ENCODE assay signal across 8 mouse cellular contexts in genomic region chr10:25268476-25269351, GRCm38 (mm10). TPM values are rescaled to one million over a fixed set of nuclear protein-coding genes. Genes with fewer than 3 reads are reported as not detected.
DNase-seq lines count a peak whose midpoint lies in the region; ATAC-seq and TF ChIP-seq lines count a peak whose summit lies in the region.

No protein-coding gene starts in this region.

- WGBS in forebrain, embryonic 13.5 days, result 51% methylated on average over 18 of the region's 18 CpGs
- WGBS in intestine, embryonic 15.5 days, result 42% methylated on average over 18 of the region's 18 CpGs
- 39% methylated on average over 18 of the region's 18 CpGs for WGBS in stomach, embryonic 15.5 days

- H3K4me1 ChIP-seq in forebrain, embryonic 13.5 days, result no peaks in the 10 kb centered on the region
- H3K4me1 ChIP-seq in intestine, embryonic 15.5 days (replicated peaks), result no peaks in the 10 kb centered on the region
- 0 out of 2 replicates have a peak, but pooled peaks cover 4% of the 10 kb centered on the region for H3K4me1 ChIP-seq in stomach, embryonic 15.5 days

- intact Hi-C loops in left cerebral cortex, adult 2 months (cut with DNase I), result loop anchor here (1.0 to 10.0 kb wide), 3 partner anchors 220 to 1079 kb away; no protein-coding TSS in a partner anchor

- no peaks in the 10 kb centered on the region for H3K36me3 ChIP-seq in forebrain, embryonic 13.5 days (ENCODE audit: poor library complexity, severe bottlenecking)
- H3K36me3 ChIP-seq in intestine, embryonic 15.5 days, result no peaks in the 10 kb centered on the region
- H3K36me3 ChIP-seq in stomach, embryonic 15.5 days, result no peaks in the 10 kb centered on the region

- no peak overlapping the region for H3K4me3 ChIP-seq in left cerebral cortex, adult 2 months
- no peak overlapping the region for H3K4me3 ChIP-seq in forebrain, embryonic 13.5 days
- no peak overlapping the region for H3K4me3 ChIP-seq in intestine, embryonic 15.5 days (replicated peaks)
- H3K4me3 ChIP-seq in stomach, embryonic 15.5 days (replicated peaks), result no peak overlapping the region

- ATAC-seq in Patski, result peak; percentile 61
- ATAC-seq in forebrain, embryonic 13.5 days, result peak; percentile 82
- peak; percentile 83 for ATAC-seq in intestine, embryonic 15.5 days
- ATAC-seq in stomach, embryonic 15.5 days (ENCODE audit: insufficient read depth, low FRiP score, low read depth), result peak; percentile 33; the same call in 1 of the 2 replicates

- no peak overlapping the region for H3K4me2 ChIP-seq in forebrain, embryonic 13.5 days
- 0 out of 2 replicates have a peak overlapping the region, but pooled peaks have one; percentile 15 for H3K4me2 ChIP-seq in intestine, embryonic 15.5 days (replicated peaks)
- no peak overlapping the region for H3K4me2 ChIP-seq in stomach, embryonic 15.5 days

- peak; percentile 66 for TF ChIP-seq CTCF in left cerebral cortex, adult 2 months (IDR thresholded peaks at IDR 0.05)
- peak; percentile 57 for TF ChIP-seq CTCF in Patski (IDR thresholded peaks at IDR 0.05)

- DNase-seq in left cerebral cortex, adult 2 months (ENCODE audit: extremely low spot score in 1 of 2, low spot score in 2 of 2), result no peak
- no peak for DNase-seq in left cerebral cortex, adult 8-10 months (ENCODE audit: low spot score in 2 of 2)
- DNase-seq in Patski (ENCODE audit: low read depth, low spot score), result peak; percentile 15
- peak; percentile 33 for DNase-seq in lung, postnatal 14 days
- DNase-seq in frontal cortex, postnatal 25 days (ENCODE audit: low spot score in 2 of 2), result no peak

- no peaks in the 10 kb centered on the region for H3K27me3 ChIP-seq in Patski
- no peaks in the 10 kb centered on the region for H3K27me3 ChIP-seq in forebrain, embryonic 13.5 days
- H3K27me3 ChIP-seq in intestine, embryonic 15.5 days (replicated peaks), result no peaks in the 10 kb centered on the region
- H3K27me3 ChIP-seq in stomach, embryonic 15.5 days (replicated peaks), result no peaks in the 10 kb centered on the region

- in situ Hi-C loops in Patski (cut with MboI; ENCODE audit: low pct_unique_long_range_greater_than_20kb), result loop anchor here (5.0 to 25.0 kb wide), 4 partner anchors 219 to 1069 kb away; no protein-coding TSS in a partner anchor

- POLR2A ChIA-PET in Patski (lab: Charles Lee), result interaction anchor here (1.3 kb wide), 1 partner anchor 220 kb away, joined by 4 read pairs; no protein-coding TSS in a partner anchor

- no peaks in the 10 kb centered on the region for H3K9me3 ChIP-seq in forebrain, embryonic 13.5 days (replicated peaks)
- no peaks in the 10 kb centered on the region for H3K9me3 ChIP-seq in intestine, embryonic 15.5 days
- H3K9me3 ChIP-seq in stomach, embryonic 15.5 days, result no peaks in the 10 kb centered on the region

- CTCF ChIA-PET in Patski (lab: Charles Lee), result interaction anchor here (0.7 to 2.6 kb wide), 18 partner anchors 10 to 871 kb away, joined by 3 to 11 read pairs (median 4); no protein-coding TSS in a partner anchor

- no peak overlapping the region for H3K27ac ChIP-seq in left cerebral cortex, adult 2 months
- H3K27ac ChIP-seq in forebrain, embryonic 13.5 days, result no peak overlapping the region
- no peak overlapping the region for H3K27ac ChIP-seq in intestine, embryonic 15.5 days
- peak overlapping the region; percentile 31; the same call in 1 of the 2 replicates for H3K27ac ChIP-seq in stomach, embryonic 15.5 days

- H3K9ac ChIP-seq in forebrain, embryonic 13.5 days, result no peak overlapping the region; the same call in 1 of the 2 replicates
- H3K9ac ChIP-seq in intestine, embryonic 15.5 days, result no peak overlapping the region
- H3K9ac ChIP-seq in stomach, embryonic 15.5 days, result no peak overlapping the region

RNA-seq across cellular contexts. Expression of gene Akap7, which starts 39.0 kb away (rescaled TPM):
- total RNA-seq in left cerebral cortex, adult 2 months (2021), result 10 to 100 TPM; 65.5 to 68.1 TPM
- total RNA-seq in left cerebral cortex, adult 8-10 months (2022), result 10 to 100 TPM; 68.4 to 76.6 (median 72.1) TPM
- polyA plus RNA-seq in Patski (2021), result 33.2 TPM
- polyA plus RNA-seq in forebrain, embryonic 13.5 days (2015; fragmentation: Nextera tagmentation; extraction: Ambion mirVana), result 14.5 and 16.2 TPM in 2 replicates
- 41.9 and 45.6 TPM in 2 replicates for polyA plus RNA-seq in intestine, embryonic 15.5 days (2015; fragmentation: Nextera tagmentation; extraction: Ambion mirVana)
- 29.1 and 30.9 TPM in 2 replicates for polyA plus RNA-seq in stomach, embryonic 15.5 days (2015; fragmentation: Nextera tagmentation; extraction: Ambion mirVana)

Comparison
In these comparisons a context has a peak if more than half of its experiments do, and no peak if none do; other contexts are left out.
1. DNase-seq: peak in Patski (single experiment) and lung, postnatal 14 days (single experiment); none in left cerebral cortex, adult 2 months (0 of 2), left cerebral cortex, adult 8-10 months (0 of 2) and frontal cortex, postnatal 25 days (0 of 2).
2. ATAC-seq: peak in every context shown above with its lines; median percentile 83 in intestine, embryonic 15.5 days; 82 in forebrain, embryonic 13.5 days; 61 in Patski; 33 in stomach, embryonic 15.5 days.